Mouse (Mus musculus) forebrain, embryonic 12.5 days (tissue): ENCODE data around the gene Ephb1. TPM values are rescaled to one million over a fixed set of nuclear protein-coding genes. Genes with fewer than 3 reads are reported as not detected.

Source experiments
- ATAC-seq: fragments of 200-750 bp; cut with Nextera tagmentation; 2 replicates; pipeline ENCODE4 v1.8.0; 2017; ENCODE audit warnings: moderate TSS enrichment; ENCODE audit not compliant: low FRiP score
- H3K27ac ChIP-seq: fragments of 300-500 bp; sonication (generic); 2 replicates; pipeline ENCODE4 v1.5.1; 2016; ENCODE audit warnings: mild to moderate bottlenecking
- H3K27me3 ChIP-seq: fragments of 300-500 bp; sonication (generic); 2 replicates; pipeline ENCODE4 v1.6.1; 2016; ENCODE audit warnings: mild to moderate bottlenecking
- H3K36me3 ChIP-seq: fragments of 300-500 bp; sonication (generic); replicated peaks from 2 replicates; pipeline ENCODE4 v1.6.1; 2016; ENCODE audit warnings: mild to moderate bottlenecking
- H3K4me1 ChIP-seq: fragments of 300-500 bp; sonication (generic); 2 replicates; pipeline ENCODE4 v1.6.1; 2016
- H3K4me2 ChIP-seq: fragments of 300-500 bp; sonication (generic); 2 replicates; pipeline ENCODE4 v1.6.1; 2016; ENCODE audit warnings: mild to moderate bottlenecking, moderate library complexity
- H3K4me3 ChIP-seq: fragments of 300-500 bp; sonication (generic); replicated peaks from 2 replicates; pipeline ENCODE4 v1.5.1; 2016; ENCODE audit warnings: mild to moderate bottlenecking
- H3K9ac ChIP-seq: fragments of 300-500 bp; sonication (generic); 2 replicates; pipeline ENCODE4 v1.6.1; 2016; ENCODE audit warnings: mild to moderate bottlenecking
- H3K9me3 ChIP-seq: fragments of 300-500 bp; sonication (generic); 2 replicates; pipeline ENCODE4 v1.6.1; 2016
- WGBS: fragments of 180-500 bp; shearing (Covaris S2); methylation state at CpG from one replicate; pipeline ENCODE4 v1.1.7; 2016; 5-methylcytosine and 5-hydroxymethylcytosine counted together
- polyA plus RNA-seq: library from polyadenylated mRNA; unstranded; fragments of >200 nt; fragmentation: Nextera tagmentation; extraction: Ambion mirVana; gene quantifications from 2 replicates; pipeline ENCODE4 v1.2.1, GENCODE M21; 2016

Ephb1 gene
- polyA plus RNA-seq, 1 experiment from 2014 or later, result 26.7 TPM

- Histone ChIP-seq H3K36me3 (no peaks in the 10 kb centered on the region), H3K4me3 (no peak overlapping the region), H3K4me2 (peak overlapping the region; percentile 19; the same call in 1 of the 2 replicates), H3K27me3 (no peaks in the 10 kb centered on the region), H3K4me1 (peaks cover 18% of the 10 kb centered on the region), H3K27ac (peak overlapping the region; percentile 75), H3K9ac (no peak overlapping the region), H3K9me3 (no peaks in the 10 kb centered on the region)
- peak; percentile 60; the same call in 1 of the 2 replicates for ATAC-seq
- 9% methylated on average over 2 of the region's 2 CpGs for WGBS
These were observed 308.6 kb downstream of the Ephb1 start for GRCm38 (mm10) chr9:102045886-102046285.

DNA sequence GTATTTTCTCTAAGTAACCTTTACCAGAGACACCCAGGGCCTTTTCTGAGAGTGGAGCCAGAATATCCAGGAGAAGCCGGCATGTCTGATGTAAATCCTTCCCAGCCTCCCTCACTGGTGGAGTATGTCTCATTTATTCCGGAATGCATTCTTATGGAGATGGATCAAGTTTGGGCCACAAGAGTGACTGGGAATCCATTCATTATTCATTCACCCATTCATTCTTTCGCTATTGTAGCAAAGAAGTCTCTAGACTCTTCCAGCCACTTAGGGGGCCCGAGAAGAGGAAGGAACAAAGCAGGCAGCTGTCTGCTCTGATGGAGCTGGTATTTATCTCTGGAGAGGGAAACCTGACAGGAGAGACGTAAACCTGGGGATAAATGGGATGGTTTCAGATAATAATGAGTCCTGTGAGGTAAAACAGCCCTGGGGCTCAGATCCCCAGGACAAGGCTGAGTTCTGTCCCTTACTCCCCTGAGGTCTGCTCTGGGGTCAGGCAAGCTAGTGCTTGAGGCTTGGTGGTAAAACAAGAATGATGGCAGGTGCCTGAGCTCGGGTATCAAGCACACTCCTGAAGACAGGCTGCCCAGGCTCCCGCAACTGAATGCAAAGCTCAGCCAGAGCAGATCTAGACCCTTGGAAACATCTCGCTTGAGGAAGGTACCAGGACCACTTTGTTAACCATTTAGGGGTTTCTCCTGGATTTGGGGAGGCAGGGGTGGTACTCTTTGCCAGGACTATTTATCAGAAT is 309.2 kb downstream of the Ephb1 start:
- Histone ChIP-seq H3K4me1 (peaks cover 18% of the 10 kb centered on the region), H3K36me3 (no peaks in the 10 kb centered on the region), H3K4me3 (no peak overlapping the region), H3K4me2 (peak overlapping the region; percentile 19; the same call in 1 of the 2 replicates), H3K27ac (peak overlapping the region; percentile 75), H3K27me3 (no peaks in the 10 kb centered on the region), H3K9ac (no peak overlapping the region), H3K9me3 (no peaks in the 10 kb centered on the region)
- ATAC-seq, result 0 out of 2 replicates have a peak, but pooled peaks have one; percentile 20
- WGBS, result 15% methylated on average over 8 of the region's 8 CpGs

GRCm38 (mm10) chr9:102039011-102039733 is 315.3 kb downstream of the Ephb1 start:
- Histone ChIP-seq H3K9ac (no peak overlapping the region), H3K36me3 (no peaks in the 10 kb centered on the region), H3K9me3 (no peaks in the 10 kb centered on the region), H3K4me1 (peaks cover 4% of the 10 kb centered on the region; the same call in 1 of the 2 replicates), H3K4me3 (no peak overlapping the region), H3K27me3 (peaks cover 4% of the 10 kb centered on the region; the same call in 1 of the 2 replicates), H3K27ac (peak overlapping the region; percentile 59), H3K4me2 (no peak overlapping the region)
- 83% methylated on average over 6 of the region's 6 CpGs for WGBS
- peak; percentile 49; the same call in 1 of the 2 replicates for ATAC-seq

- Histone ChIP-seq H3K36me3 (no peaks in the 10 kb centered on the region), H3K27ac (no peak overlapping the region), H3K4me1 (peaks cover 14% of the 10 kb centered on the region), H3K4me2 (no peak overlapping the region), H3K27me3 (peaks cover 4% of the 10 kb centered on the region; the same call in 1 of the 2 replicates), H3K9ac (no peak overlapping the region), H3K9me3 (no peaks in the 10 kb centered on the region), H3K4me3 (no peak overlapping the region)
- ATAC-seq, result no peak
- WGBS, result 67% methylated on average over 5 of the region's 5 CpGs
These were observed 318.4 kb downstream of the Ephb1 start for GRCm38 (mm10) chr9:102036132-102036531.

DNA sequence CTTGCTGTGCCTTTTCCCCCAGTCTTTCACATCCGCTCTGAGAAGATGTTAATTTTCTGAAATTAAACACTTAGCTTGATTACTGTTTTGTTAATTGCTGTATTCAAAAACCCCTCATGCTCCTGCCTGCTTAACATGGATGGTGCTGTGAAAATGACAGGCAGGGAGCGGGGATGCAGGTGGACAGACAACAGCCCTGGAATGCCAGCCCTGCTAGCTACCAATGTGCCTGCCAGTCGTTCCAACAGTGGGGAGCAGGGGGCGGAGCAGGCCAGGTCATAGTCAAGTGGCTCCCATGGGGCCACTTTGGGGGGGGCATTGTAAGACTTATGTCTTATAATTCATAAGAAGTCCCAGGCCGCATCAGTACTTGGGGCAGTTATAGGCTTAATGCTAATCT is 321.3 kb downstream of the Ephb1 start:
- WGBS, result 66% methylated on average over 5 of the region's 5 CpGs
- H3K4me2 ChIP-seq, result no peak overlapping the region
- H3K27me3 ChIP-seq, result peaks cover 10% of the 10 kb centered on the region; the same call in 1 of the 2 replicates
- H3K9me3 ChIP-seq, result no peaks in the 10 kb centered on the region
- no peak for ATAC-seq
- H3K4me3 ChIP-seq, result no peak overlapping the region
- no peaks in the 10 kb centered on the region for H3K36me3 ChIP-seq
- no peak overlapping the region for H3K27ac ChIP-seq
- H3K9ac ChIP-seq, result no peak overlapping the region
- peaks cover 22% of the 10 kb centered on the region for H3K4me1 ChIP-seq

DNA sequence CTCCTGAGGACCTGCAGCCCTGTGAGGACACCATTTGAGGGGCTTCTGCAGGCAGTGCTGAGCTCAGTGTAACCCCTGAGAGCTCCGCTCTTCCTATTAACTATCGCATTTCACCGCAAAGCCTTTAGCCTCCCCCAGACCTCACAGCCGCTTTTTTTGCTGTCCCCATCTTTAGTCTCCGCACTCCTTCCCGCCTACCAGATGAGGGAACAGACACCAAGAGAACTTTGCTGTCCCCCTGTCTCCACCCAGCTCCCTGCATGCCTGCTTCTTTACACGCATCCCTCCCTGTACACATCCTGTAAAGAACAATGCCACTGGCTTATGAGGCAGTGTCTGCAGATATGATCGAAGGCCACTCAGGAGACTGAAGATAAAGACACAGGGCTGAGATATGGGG is 322.1 kb downstream of the Ephb1 start:
- Histone ChIP-seq H3K4me1 (peaks cover 22% of the 10 kb centered on the region), H3K27ac (0 out of 2 replicates have a peak overlapping the region, but pooled peaks have one; percentile 42), H3K27me3 (peaks cover 10% of the 10 kb centered on the region; the same call in 1 of the 2 replicates), H3K9me3 (no peaks in the 10 kb centered on the region), H3K36me3 (no peaks in the 10 kb centered on the region), H3K4me2 (no peak overlapping the region), H3K4me3 (no peak overlapping the region), H3K9ac (no peak overlapping the region)
- 73% methylated on average over 8 of the region's 8 CpGs for WGBS
- ATAC-seq, result no peak

DNA sequence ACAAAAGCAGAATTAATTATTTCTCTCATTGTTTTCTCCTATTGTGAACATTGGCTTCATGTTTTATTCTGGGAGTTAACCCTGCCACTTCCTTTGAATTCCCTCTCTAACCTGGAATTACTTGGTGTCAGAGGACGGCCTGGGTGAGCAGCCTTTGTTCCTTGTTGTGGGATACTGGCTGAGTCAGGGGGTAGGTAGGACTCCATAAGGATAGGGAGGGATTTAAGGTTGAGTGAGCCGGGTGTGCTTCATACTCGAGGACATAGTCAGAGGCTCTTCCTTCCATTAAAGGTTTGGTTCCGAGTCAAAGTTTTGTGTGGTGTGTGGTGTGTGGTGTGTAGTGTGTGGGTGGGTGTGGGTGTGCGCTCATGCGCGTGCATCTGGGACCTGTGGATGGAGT is 324.8 kb downstream of the Ephb1 start:
- 67% methylated on average over 7 of the region's 7 CpGs for WGBS
- H3K9ac ChIP-seq, result no peak overlapping the region
- no peak overlapping the region for H3K27ac ChIP-seq
- no peak overlapping the region for H3K4me3 ChIP-seq
- ATAC-seq, result no peak
- no peaks in the 10 kb centered on the region for H3K36me3 ChIP-seq
- no peak overlapping the region for H3K4me2 ChIP-seq
- H3K9me3 ChIP-seq, result no peaks in the 10 kb centered on the region
- H3K27me3 ChIP-seq, result peaks cover 6% of the 10 kb centered on the region; the same call in 1 of the 2 replicates
- H3K4me1 ChIP-seq, result peaks cover 22% of the 10 kb centered on the region

GRCm38 (mm10) chr9:102026136-102026535 is 328.4 kb downstream of the Ephb1 start:
- no peak overlapping the region for H3K27ac ChIP-seq
- WGBS, result 68% methylated on average over 2 of the region's 2 CpGs
- no peak overlapping the region for H3K9ac ChIP-seq
- H3K4me1 ChIP-seq, result peaks cover 11% of the 10 kb centered on the region; the same call in 1 of the 2 replicates
- H3K27me3 ChIP-seq, result peaks cover 6% of the 10 kb centered on the region; the same call in 1 of the 2 replicates
- H3K4me2 ChIP-seq, result no peak overlapping the region
- no peaks in the 10 kb centered on the region for H3K9me3 ChIP-seq
- H3K36me3 ChIP-seq, result 0 out of 2 replicates have a peak, but pooled peaks cover 3% of the 10 kb centered on the region
- no peak overlapping the region for H3K4me3 ChIP-seq
- ATAC-seq, result no peak

GRCm38 (mm10) chr9:102025141-102025540 is 329.4 kb downstream of the Ephb1 start:
- Histone ChIP-seq H3K36me3 (0 out of 2 replicates have a peak, but pooled peaks cover 3% of the 10 kb centered on the region), H3K4me2 (no peak overlapping the region), H3K4me3 (no peak overlapping the region), H3K9me3 (peaks cover 1% of the 10 kb centered on the region; the same call in 1 of the 2 replicates), H3K27me3 (peaks cover 6% of the 10 kb centered on the region; the same call in 1 of the 2 replicates), H3K9ac (no peak overlapping the region), H3K4me1 (peaks cover 9% of the 10 kb centered on the region; the same call in 1 of the 2 replicates), H3K27ac (no peak overlapping the region)
- ATAC-seq, result no peak
- 91% methylated on average over 6 of the region's 6 CpGs for WGBS

DNA sequence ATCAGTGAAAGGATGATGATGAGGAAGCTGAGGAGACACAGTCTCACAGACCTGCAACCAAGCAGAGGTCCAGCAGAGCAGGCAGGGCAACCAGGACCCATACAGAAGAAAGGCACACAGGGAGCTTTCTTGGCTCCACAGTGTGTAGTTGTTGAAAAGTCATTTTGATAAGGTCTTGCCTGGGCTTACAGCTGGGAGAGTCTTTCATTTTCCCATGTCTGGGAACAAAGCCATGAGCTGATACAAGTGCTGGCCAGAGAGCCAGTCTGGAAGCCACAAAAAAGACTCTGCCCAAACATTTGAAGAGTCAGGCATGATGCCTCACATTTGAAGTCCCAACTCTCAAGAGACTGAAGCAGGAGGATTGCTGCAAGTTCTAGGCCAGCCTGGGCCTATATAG is 339.0 kb downstream of the Ephb1 start:
- no peak overlapping the region for H3K4me3 ChIP-seq
- no peaks in the 10 kb centered on the region for H3K27me3 ChIP-seq
- no peak overlapping the region for H3K4me2 ChIP-seq
- H3K9me3 ChIP-seq, result peaks cover 6% of the 10 kb centered on the region; the same call in 1 of the 2 replicates
- H3K4me1 ChIP-seq, result no peaks in the 10 kb centered on the region
- no peak for ATAC-seq
- no peak overlapping the region for H3K27ac ChIP-seq
- H3K36me3 ChIP-seq, result 0 out of 2 replicates have a peak, but pooled peaks cover 3% of the 10 kb centered on the region
- H3K9ac ChIP-seq, result no peak overlapping the region

DNA sequence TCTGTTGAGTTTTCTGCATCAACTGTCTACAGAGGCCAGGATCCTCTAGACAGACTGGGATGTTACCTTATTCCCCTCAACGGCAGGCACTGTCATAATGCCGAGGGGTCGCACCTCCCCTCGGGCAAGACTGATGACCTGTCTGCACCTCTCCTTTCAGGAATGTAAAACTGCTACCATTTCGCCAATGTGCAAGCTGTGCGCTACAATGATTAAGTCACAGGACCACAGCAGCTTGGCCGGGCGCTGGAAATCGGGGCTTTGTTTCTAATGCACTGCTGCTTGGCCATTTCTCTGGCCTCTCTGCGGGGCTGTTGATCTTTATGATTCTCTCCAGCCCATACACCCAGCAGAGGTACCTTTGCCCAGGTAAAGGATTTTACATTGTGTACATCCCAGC is 346.8 kb downstream of the Ephb1 start:
- no peak overlapping the region for H3K4me3 ChIP-seq
- H3K27me3 ChIP-seq, result no peaks in the 10 kb centered on the region
- H3K9ac ChIP-seq, result no peak overlapping the region
- H3K4me2 ChIP-seq, result no peak overlapping the region
- H3K9me3 ChIP-seq, result no peaks in the 10 kb centered on the region
- H3K36me3 ChIP-seq, result no peaks in the 10 kb centered on the region; the same call in 1 of the 2 replicates
- peaks cover 9% of the 10 kb centered on the region; the same call in 1 of the 2 replicates for H3K4me1 ChIP-seq
- ATAC-seq, result no peak
- no peak overlapping the region for H3K27ac ChIP-seq
- WGBS, result 90% methylated on average over 10 of the region's 10 CpGs

GRCm38 (mm10) chr9:102006539-102006938 is 348.0 kb downstream of the Ephb1 start:
- Histone ChIP-seq H3K4me2 (no peak overlapping the region), H3K9ac (no peak overlapping the region), H3K9me3 (no peaks in the 10 kb centered on the region), H3K27me3 (no peaks in the 10 kb centered on the region), H3K4me1 (peaks cover 9% of the 10 kb centered on the region; the same call in 1 of the 2 replicates), H3K36me3 (no peaks in the 10 kb centered on the region; the same call in 1 of the 2 replicates), H3K4me3 (no peak overlapping the region), H3K27ac (no peak overlapping the region)
- WGBS, result 78% methylated on average over 2 of the region's 2 CpGs
- ATAC-seq, result no peak
